Mouse (Mus musculus) embryonic fibroblast, embryonic 13.5 days (primary cell): Measurements from ENCODE around the gene Sec16b. TPM values are rescaled to one million over a fixed set of nuclear protein-coding genes. Genes with fewer than 3 reads are reported as not detected.

Experiments used
- H3K27ac ChIP-seq: 2 replicates; pipeline ENCODE4 v1.5.1; 2012; ENCODE audit warnings: low read length, control low read depth, inconsistent platforms; ENCODE audit not compliant: insufficient read depth
- H3K4me1 ChIP-seq: 2 replicates; pipeline ENCODE4 v1.6.1; 2011; ENCODE audit warnings: low read length; ENCODE audit not compliant: control insufficient read depth, insufficient read depth
- H3K4me3 ChIP-seq: 2 replicates; pipeline ENCODE4 v1.5.1; 2011; ENCODE audit warnings: mild to moderate bottlenecking, control low read depth, low read length; ENCODE audit not compliant: insufficient read depth
- CTCF ChIP-seq: IDR thresholded peaks from 2 replicates; pipeline ENCODE4 v1.5.1; 2011; ENCODE audit warnings: mild to moderate bottlenecking, control low read depth, low read length, moderate library complexity, borderline replicate concordance; ENCODE audit not compliant: insufficient read depth
- POLR2A ChIP-seq: IDR thresholded peaks from 2 replicates; pipeline ENCODE4 v1.6.1; 2011; ENCODE audit warnings: low read depth, mild to moderate bottlenecking, control low read depth, low read length, moderate library complexity
- polyA plus RNA-seq: library from polyadenylated mRNA; stranded (reverse); fragments of >200 nt; gene quantifications from 2 replicates; pipeline ENCODE4 v1.2.4, GENCODE M21; 2011; ENCODE audit warnings: low read depth; ENCODE audit not compliant: missing spikeins, insufficient read length

The Sec16b gene
- polyA plus RNA-seq, 1 experiment: 13.9 TPM

- TF ChIP-seq CTCF: no peak
- no peak for TF ChIP-seq POLR2A
- Histone ChIP-seq H3K4me3 (no peak overlapping the region), H3K27ac (no peak overlapping the region), H3K4me1 (peaks cover 4% of the 10 kb centered on the region; the same call in 1 of the 2 replicates)
These were observed 26.4 kb downstream of the Sec16b start for GRCm38 (mm10) chr1:157532826-157533460.

- H3K4me1 ChIP-seq: peaks cover 4% of the 10 kb centered on the region; the same call in 1 of the 2 replicates
- no peak overlapping the region for H3K4me3 ChIP-seq
- H3K27ac ChIP-seq: 0 out of 2 replicates have a peak overlapping the region, but pooled peaks have one; percentile 9
- TF ChIP-seq CTCF (no peak), POLR2A (no peak)
These were observed 29.0 kb downstream of the Sec16b start for GRCm38 (mm10) chr1:157535571-157535970.

- Histone ChIP-seq H3K4me3 (no peak overlapping the region), H3K27ac (no peak overlapping the region), H3K4me1 (peaks cover 4% of the 10 kb centered on the region; the same call in 1 of the 2 replicates)
- TF ChIP-seq CTCF (no peak), POLR2A (no peak)
These were observed 29.9 kb downstream of the Sec16b start for GRCm38 (mm10) chr1:157536471-157536870.

GRCm38 (mm10) chr1:157537636-157538035 is 31.1 kb downstream of the Sec16b start:
- peaks cover 4% of the 10 kb centered on the region; the same call in 1 of the 2 replicates for H3K4me1 ChIP-seq
- H3K4me3 ChIP-seq: no peak overlapping the region
- no peak overlapping the region for H3K27ac ChIP-seq
- TF ChIP-seq CTCF (no peak), POLR2A (no peak)

- TF ChIP-seq POLR2A (no peak), CTCF (no peak)
- Histone ChIP-seq H3K4me3 (no peak overlapping the region), H3K27ac (no peak overlapping the region), H3K4me1 (no peaks in the 10 kb centered on the region)
These were observed 38.5 kb downstream of the Sec16b start for GRCm38 (mm10) chr1:157545056-157545455.

- H3K27ac ChIP-seq: no peak overlapping the region
- H3K4me1 ChIP-seq: no peaks in the 10 kb centered on the region
- no peak overlapping the region for H3K4me3 ChIP-seq
- TF ChIP-seq POLR2A (no peak), CTCF (no peak)
These were observed 41.1 kb downstream of the Sec16b start for GRCm38 (mm10) chr1:157547658-157548057.

- no peak for TF ChIP-seq CTCF
- Histone ChIP-seq H3K4me3 (no peak overlapping the region), H3K4me1 (no peaks in the 10 kb centered on the region), H3K27ac (no peak overlapping the region)
These were observed 43.2 kb downstream of the Sec16b start for GRCm38 (mm10) chr1:157549721-157550120.

GRCm38 (mm10) chr1:157552749-157553451 is 46.4 kb downstream of the Sec16b start:
- TF ChIP-seq POLR2A (no peak), CTCF (peak; percentile 98)
- Histone ChIP-seq H3K4me1 (no peaks in the 10 kb centered on the region), H3K27ac (no peak overlapping the region), H3K4me3 (no peak overlapping the region)

GRCm38 (mm10) chr1:157554163-157554562 is 47.6 kb downstream of the Sec16b start:
- Histone ChIP-seq H3K27ac (no peak overlapping the region), H3K4me3 (no peak overlapping the region), H3K4me1 (no peaks in the 10 kb centered on the region)
- TF ChIP-seq POLR2A (no peak), CTCF (no peak)

GRCm38 (mm10) chr1:157554686-157555530 is 48.4 kb downstream of the Sec16b start:
- H3K27ac ChIP-seq: no peak overlapping the region
- TF ChIP-seq CTCF: no peak
- TF ChIP-seq POLR2A: no peak
- H3K4me3 ChIP-seq: no peak overlapping the region
- H3K4me1 ChIP-seq: no peaks in the 10 kb centered on the region

GRCm38 (mm10) chr1:157555738-157556137 is 49.2 kb downstream of the Sec16b start:
- H3K4me1 ChIP-seq: no peaks in the 10 kb centered on the region
- no peak overlapping the region for H3K4me3 ChIP-seq
- TF ChIP-seq CTCF (no peak), POLR2A (no peak)
- H3K27ac ChIP-seq: no peak overlapping the region
